Comparison of ENCODE assay signal across 8 mouse cellular contexts in genomic region chr3:84744707-84745106, GRCm38 (mm10).
DNase-seq lines count a peak whose midpoint lies in the region; ATAC-seq lines count a peak whose summit lies in the region.

No protein-coding gene starts in this region.

- DNase-seq in gastrocnemius, postnatal 10 days, result peak; percentile 51
- DNase-seq in layer of hippocampus, postnatal 25 days (ENCODE audit: extremely low spot score in 1 of 2, low spot score in 1 of 2), result no peak
- no peak for DNase-seq in midbrain, embryonic 10.5 days (ENCODE audit: low spot score)
- DNase-seq in right cerebral cortex, postnatal 36 days (ENCODE audit: low spot score in 2 of 2), result no peak

- ATAC-seq in hindbrain, embryonic 13.5 days (ENCODE audit: low FRiP score), result no peak
- no peak for ATAC-seq in hindbrain, embryonic 12.5 days (ENCODE audit: low FRiP score)
- ATAC-seq in intestine, embryonic 16.5 days, result no peak
- 0 out of 2 replicates have a peak, but pooled peaks have one; percentile 13 for ATAC-seq in neural tube, embryonic 13.5 days (ENCODE audit: low read depth)

- no peak overlapping the region for H3K4me2 ChIP-seq in hindbrain, embryonic 13.5 days
- no peak overlapping the region for H3K4me2 ChIP-seq in hindbrain, embryonic 12.5 days (replicated peaks)
- no peak overlapping the region for H3K4me2 ChIP-seq in intestine, embryonic 16.5 days (ENCODE audit: low read depth, low read length)
- peak overlapping the region; percentile 53 for H3K4me2 ChIP-seq in neural tube, embryonic 13.5 days

- peaks cover 31% of the 10 kb centered on the region for H3K4me1 ChIP-seq in hindbrain, embryonic 13.5 days (replicated peaks)
- peaks cover 3% of the 10 kb centered on the region; the same call in 1 of the 2 replicates for H3K4me1 ChIP-seq in hindbrain, embryonic 12.5 days
- H3K4me1 ChIP-seq in intestine, embryonic 16.5 days (ENCODE audit: control insufficient read depth, insufficient read depth, low read length), result peaks cover 9% of the 10 kb centered on the region
- peaks cover 31% of the 10 kb centered on the region for H3K4me1 ChIP-seq in neural tube, embryonic 13.5 days (replicated peaks)
- H3K4me1 ChIP-seq in midbrain, embryonic 10.5 days, result no peaks in the 10 kb centered on the region

- H3K9ac ChIP-seq in hindbrain, embryonic 13.5 days, result no peak overlapping the region
- H3K9ac ChIP-seq in hindbrain, embryonic 12.5 days, result no peak overlapping the region
- no peak overlapping the region for H3K9ac ChIP-seq in intestine, embryonic 16.5 days (ENCODE audit: low read depth, low read length)
- H3K9ac ChIP-seq in neural tube, embryonic 13.5 days, result no peak overlapping the region

- no peak overlapping the region for H3K4me3 ChIP-seq in hindbrain, embryonic 13.5 days
- H3K4me3 ChIP-seq in hindbrain, embryonic 12.5 days, result no peak overlapping the region
- no peak overlapping the region for H3K4me3 ChIP-seq in intestine, embryonic 16.5 days (ENCODE audit: low read length)
- H3K4me3 ChIP-seq in neural tube, embryonic 13.5 days, result no peak overlapping the region
- H3K4me3 ChIP-seq in midbrain, embryonic 10.5 days, result no peak overlapping the region

- H3K36me3 ChIP-seq in hindbrain, embryonic 13.5 days, result no peaks in the 10 kb centered on the region
- no peaks in the 10 kb centered on the region for H3K36me3 ChIP-seq in hindbrain, embryonic 12.5 days
- H3K36me3 ChIP-seq in intestine, embryonic 16.5 days (ENCODE audit: control insufficient read depth, insufficient read depth, low read length), result no peaks in the 10 kb centered on the region
- H3K36me3 ChIP-seq in neural tube, embryonic 13.5 days, result no peaks in the 10 kb centered on the region
- H3K36me3 ChIP-seq in midbrain, embryonic 10.5 days, result no peaks in the 10 kb centered on the region

- H3K27me3 ChIP-seq in hindbrain, embryonic 13.5 days, result no peaks in the 10 kb centered on the region
- H3K27me3 ChIP-seq in hindbrain, embryonic 12.5 days, result no peaks in the 10 kb centered on the region
- no peaks in the 10 kb centered on the region for H3K27me3 ChIP-seq in intestine, embryonic 16.5 days (replicated peaks; ENCODE audit: control insufficient read depth, insufficient read depth, low read length)
- H3K27me3 ChIP-seq in neural tube, embryonic 13.5 days, result no peaks in the 10 kb centered on the region
- H3K27me3 ChIP-seq in midbrain, embryonic 10.5 days (ENCODE audit: low read depth, poor library complexity, severe bottlenecking), result peaks cover 7% of the 10 kb centered on the region; the same call in 1 of the 2 replicates

- H3K9me3 ChIP-seq in hindbrain, embryonic 13.5 days, result no peaks in the 10 kb centered on the region
- H3K9me3 ChIP-seq in hindbrain, embryonic 12.5 days (replicated peaks), result no peaks in the 10 kb centered on the region
- H3K9me3 ChIP-seq in intestine, embryonic 16.5 days (ENCODE audit: control insufficient read depth, low read length), result no peaks in the 10 kb centered on the region
- H3K9me3 ChIP-seq in neural tube, embryonic 13.5 days, result no peaks in the 10 kb centered on the region
- H3K9me3 ChIP-seq in midbrain, embryonic 10.5 days (replicated peaks), result no peaks in the 10 kb centered on the region

- WGBS in hindbrain, embryonic 13.5 days, result 75% methylated on average over 13 of the region's 13 CpGs
- 74% methylated on average over 13 of the region's 13 CpGs for WGBS in hindbrain, embryonic 12.5 days
- 52% methylated on average over 13 of the region's 13 CpGs for WGBS in intestine, embryonic 16.5 days
- WGBS in neural tube, embryonic 13.5 days, result 56% methylated on average over 13 of the region's 13 CpGs
- 75% methylated on average over 13 of the region's 13 CpGs for WGBS in midbrain, embryonic 10.5 days

- 0 out of 2 replicates have a peak overlapping the region, but pooled peaks have one; percentile 8 for H3K27ac ChIP-seq in hindbrain, embryonic 13.5 days
- H3K27ac ChIP-seq in hindbrain, embryonic 12.5 days, result no peak overlapping the region
- H3K27ac ChIP-seq in intestine, embryonic 16.5 days (ENCODE audit: low read length), result peak overlapping the region; percentile 35
- peak overlapping the region; percentile 85 for H3K27ac ChIP-seq in neural tube, embryonic 13.5 days (replicated peaks)
- no peak overlapping the region for H3K27ac ChIP-seq in midbrain, embryonic 10.5 days (replicated peaks)

Comparison
In these comparisons a context has a peak if more than half of its experiments do, and no peak if none do; other contexts are left out.
1. H3K27ac ChIP-seq: peak in hindbrain, embryonic 13.5 days (single experiment), intestine, embryonic 16.5 days (single experiment) and neural tube, embryonic 13.5 days (single experiment); none in hindbrain, embryonic 12.5 days (single experiment) and midbrain, embryonic 10.5 days (single experiment).